Mouse (Mus musculus) lung, embryonic 15.5 days (tissue): ENCODE measurements around the gene Tnpo3. TPM values are rescaled to one million over a fixed set of nuclear protein-coding genes. Genes with fewer than 3 reads are reported as not detected.
A peak's percentile ranks its signal among the peaks of the same experiment; 100 is the strongest.

ENCODE experiments used
- ATAC-seq: fragments of 200-750 bp; cut with Nextera tagmentation; 2 replicates; pipeline ENCODE4 v1.8.0; 2017; ENCODE audit warnings: moderate number of reproducible peaks, borderline replicate concordance; ENCODE audit not compliant: low FRiP score, low TSS enrichment; ENCODE audit errors: extremely low read depth
- H3K27ac ChIP-seq: fragments of 300-500 bp; sonication (generic); 2 replicates; pipeline ENCODE4 v1.5.1; 2015; ENCODE audit warnings: moderate library complexity, mild to moderate bottlenecking, inconsistent platforms
- H3K27me3 ChIP-seq: fragments of 300-500 bp; sonication (generic); 2 replicates; pipeline ENCODE4 v1.6.1; 2015; ENCODE audit warnings: inconsistent platforms
- H3K36me3 ChIP-seq: fragments of 300-500 bp; sonication (generic); 2 replicates; pipeline ENCODE4 v1.6.1; 2015; ENCODE audit warnings: inconsistent platforms
- H3K4me1 ChIP-seq: fragments of 300-500 bp; sonication (generic); 2 replicates; pipeline ENCODE4 v1.6.1; 2015; ENCODE audit warnings: inconsistent platforms
- H3K4me2 ChIP-seq: fragments of 300-500 bp; sonication (generic); 2 replicates; pipeline ENCODE4 v1.6.1; 2015; ENCODE audit warnings: inconsistent platforms, mild to moderate bottlenecking, moderate library complexity
- H3K4me3 ChIP-seq: fragments of 300-500 bp; sonication (generic); 2 replicates; pipeline ENCODE4 v1.5.1; 2015; ENCODE audit warnings: mild to moderate bottlenecking, inconsistent platforms
- H3K9ac ChIP-seq: fragments of 300-500 bp; sonication (generic); 2 replicates; pipeline ENCODE4 v1.6.1; 2015; ENCODE audit warnings: inconsistent platforms
- H3K9me3 ChIP-seq: fragments of 300-500 bp; sonication (generic); 2 replicates; pipeline ENCODE4 v1.6.1; 2016; ENCODE audit warnings: inconsistent platforms
- WGBS: fragments of 180-500 bp; shearing (Covaris S2); methylation state at CpG from one replicate; pipeline ENCODE4 v1.1.7; 2015; 5-methylcytosine and 5-hydroxymethylcytosine counted together
- polyA plus RNA-seq: library from polyadenylated mRNA; unstranded; fragments of >200 nt; fragmentation: Nextera tagmentation; extraction: Ambion mirVana; gene quantifications from 2 replicates; pipeline ENCODE4 v1.2.1, GENCODE M21; 2015

The Tnpo3 gene
- polyA plus RNA-seq: 81.8 and 83.2 TPM in 2 replicates

DNA sequence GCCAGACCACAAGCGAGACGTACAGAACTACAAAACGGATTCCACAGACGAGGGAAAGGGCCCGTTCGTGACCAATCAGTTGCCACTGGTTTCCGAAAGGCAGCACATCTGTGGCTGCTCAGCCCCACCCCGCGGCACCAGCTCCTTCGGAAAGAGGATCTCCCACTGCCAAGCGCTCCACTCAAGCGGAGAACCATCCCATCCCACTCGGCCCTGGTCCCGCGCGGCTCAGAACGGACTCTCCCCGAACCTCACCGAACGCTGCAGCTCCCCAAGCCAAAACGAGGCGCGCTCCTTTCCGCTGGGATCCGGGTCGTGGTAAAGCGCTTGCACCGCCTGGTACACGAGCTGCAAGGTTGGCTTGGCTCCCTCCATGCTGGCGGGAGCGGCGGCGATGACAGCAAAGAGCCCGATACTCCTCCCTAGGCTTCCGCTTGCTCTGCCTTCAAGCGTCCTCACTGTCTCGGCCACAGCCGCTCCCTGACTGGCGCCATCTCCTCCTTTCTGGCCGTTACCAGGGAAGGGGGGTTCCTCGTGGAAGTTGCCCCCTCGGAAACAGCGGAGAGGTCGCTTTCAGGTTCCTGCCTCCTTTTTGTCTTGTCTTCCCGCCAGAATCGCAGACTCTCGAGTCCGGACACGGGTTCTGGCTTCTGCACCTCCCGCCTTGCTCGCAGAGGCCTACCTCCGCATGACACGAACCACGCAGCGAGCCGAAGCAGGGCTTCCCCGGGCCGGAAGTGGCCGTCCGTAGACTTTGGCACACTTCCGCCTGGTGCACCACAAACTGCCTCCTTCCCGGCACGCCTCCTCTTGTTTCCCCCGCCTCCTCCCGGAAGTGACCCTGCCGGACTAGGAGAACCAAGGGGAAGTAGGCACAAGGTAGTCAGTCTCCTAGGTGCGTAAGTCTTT, at the start of gene Tnpo3:
Gene Tnpo3, minus strand, starts transcription at position 777 of the 909 bp plus-strand sequence.
- Histone ChIP-seq H3K9me3 (no peaks in the 10 kb centered on the region), H3K27ac (peak within 1 kb of the TSS; percentile 93), H3K4me3 (peak within 1 kb of the TSS; percentile 100), H3K36me3 (no peaks in the 10 kb centered on the region), H3K4me2 (peak within 1 kb of the TSS; percentile 76), H3K27me3 (no peaks in the 10 kb centered on the region), H3K9ac (peak within 1 kb of the TSS; percentile 99), H3K4me1 (peaks cover 10% of the 10 kb centered on the region)
- peak; percentile 97 for ATAC-seq
- WGBS: under 1% methylated on average over 67 of the region's 67 CpGs

DNA sequence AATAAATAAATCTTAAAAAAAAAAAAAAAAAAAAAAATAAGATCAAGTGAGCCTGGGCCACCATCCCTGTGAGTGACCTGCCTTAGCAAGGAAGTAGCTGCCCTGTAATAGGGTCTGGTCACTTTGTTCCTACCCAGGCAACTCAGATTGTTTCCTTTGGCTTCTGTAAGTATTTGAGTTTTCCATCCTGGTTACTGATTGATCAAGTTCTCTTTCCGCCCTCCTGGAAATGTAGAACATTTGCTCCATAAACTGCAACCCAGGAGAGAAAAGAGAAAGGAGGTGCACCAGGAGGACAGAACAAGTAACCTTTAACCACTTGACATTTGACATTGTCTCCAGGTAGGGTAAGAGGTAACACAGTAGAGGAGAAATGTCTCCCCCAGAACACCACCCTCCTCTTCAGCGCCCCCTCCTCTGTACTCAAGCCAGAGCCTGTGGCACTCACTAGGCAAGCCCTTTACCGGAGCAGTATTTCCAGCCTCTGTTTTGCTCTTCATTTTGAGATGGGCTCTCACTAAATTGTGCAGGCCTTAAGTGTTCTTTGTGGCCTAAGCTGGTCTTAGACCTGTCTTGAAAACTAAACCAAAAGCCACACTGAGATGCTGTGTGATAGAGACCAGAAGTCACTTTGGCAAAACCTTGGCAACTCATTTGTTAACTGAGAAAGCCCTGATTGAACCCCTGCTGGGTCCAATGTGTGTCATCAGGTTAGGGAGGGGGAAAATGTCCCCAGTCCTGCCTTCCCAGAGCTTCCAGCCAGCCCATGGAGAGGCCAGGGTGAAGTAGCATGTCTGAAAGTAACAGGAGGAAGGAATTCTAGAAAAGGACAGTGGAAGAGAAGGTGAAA, 49.2 kb upstream of the Tnpo3 start:
- no peak overlapping the region for H3K4me2 ChIP-seq
- H3K9me3 ChIP-seq: no peaks in the 10 kb centered on the region
- H3K4me1 ChIP-seq: no peaks in the 10 kb centered on the region
- H3K27ac ChIP-seq: no peak overlapping the region
- no peak for ATAC-seq
- peaks cover 4% of the 10 kb centered on the region; the same call in 1 of the 2 replicates for H3K27me3 ChIP-seq
- WGBS: 56% methylated on average over 3 of the region's 3 CpGs
- H3K4me3 ChIP-seq: no peak overlapping the region
- no peak overlapping the region for H3K9ac ChIP-seq
- no peaks in the 10 kb centered on the region for H3K36me3 ChIP-seq

DNA sequence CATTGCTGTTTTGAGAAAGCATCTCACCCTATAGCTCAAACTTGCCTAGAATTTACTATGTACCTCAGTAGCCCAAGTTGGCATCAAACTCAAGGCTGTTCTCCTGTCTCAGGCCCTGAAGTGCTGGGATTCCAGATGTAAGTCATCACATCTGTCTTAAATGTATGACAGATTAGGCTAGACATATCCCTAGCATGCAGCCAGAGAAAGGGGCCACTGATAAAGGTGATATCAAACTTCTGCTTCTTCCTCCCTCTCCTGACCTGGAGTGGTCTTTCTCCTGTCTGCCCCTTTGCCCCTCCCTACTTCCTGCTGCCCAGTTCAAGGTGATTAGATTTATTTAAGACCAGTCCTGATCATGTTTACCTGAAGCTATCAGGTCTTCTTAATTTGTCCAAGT, 43.6 kb upstream of the Tnpo3 start:
- Histone ChIP-seq H3K4me2 (no peak overlapping the region), H3K36me3 (no peaks in the 10 kb centered on the region), H3K4me3 (no peak overlapping the region), H3K27me3 (peaks cover 21% of the 10 kb centered on the region; the same call in 1 of the 2 replicates), H3K27ac (no peak overlapping the region), H3K9me3 (no peaks in the 10 kb centered on the region), H3K4me1 (no peaks in the 10 kb centered on the region), H3K9ac (no peak overlapping the region)
- no peak for ATAC-seq

DNA sequence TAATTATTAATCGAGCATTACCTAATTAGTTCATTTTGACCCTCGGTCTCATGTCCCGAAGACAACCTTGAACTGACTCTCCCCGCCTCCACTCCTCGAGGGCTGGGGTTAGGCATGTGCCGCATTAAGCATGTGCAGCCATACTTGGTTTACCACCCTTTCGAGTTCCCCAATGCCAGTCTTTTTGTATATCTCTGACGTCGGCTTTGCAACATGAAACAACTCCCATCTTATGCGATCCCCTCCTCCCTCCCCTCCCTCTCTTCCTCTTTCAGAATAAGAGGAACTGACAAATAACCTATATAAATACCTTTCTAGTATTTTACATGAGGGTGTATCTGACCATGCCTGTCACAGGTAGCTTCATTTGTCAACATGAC, 40.5 kb upstream of the Tnpo3 start:
- 63% methylated on average over 10 of the region's 10 CpGs for WGBS
- Histone ChIP-seq H3K9ac (no peak overlapping the region), H3K4me1 (no peaks in the 10 kb centered on the region), H3K36me3 (no peaks in the 10 kb centered on the region), H3K27ac (no peak overlapping the region), H3K4me3 (no peak overlapping the region), H3K9me3 (no peaks in the 10 kb centered on the region), H3K27me3 (peaks cover 21% of the 10 kb centered on the region; the same call in 1 of the 2 replicates), H3K4me2 (no peak overlapping the region)
- ATAC-seq: no peak

DNA sequence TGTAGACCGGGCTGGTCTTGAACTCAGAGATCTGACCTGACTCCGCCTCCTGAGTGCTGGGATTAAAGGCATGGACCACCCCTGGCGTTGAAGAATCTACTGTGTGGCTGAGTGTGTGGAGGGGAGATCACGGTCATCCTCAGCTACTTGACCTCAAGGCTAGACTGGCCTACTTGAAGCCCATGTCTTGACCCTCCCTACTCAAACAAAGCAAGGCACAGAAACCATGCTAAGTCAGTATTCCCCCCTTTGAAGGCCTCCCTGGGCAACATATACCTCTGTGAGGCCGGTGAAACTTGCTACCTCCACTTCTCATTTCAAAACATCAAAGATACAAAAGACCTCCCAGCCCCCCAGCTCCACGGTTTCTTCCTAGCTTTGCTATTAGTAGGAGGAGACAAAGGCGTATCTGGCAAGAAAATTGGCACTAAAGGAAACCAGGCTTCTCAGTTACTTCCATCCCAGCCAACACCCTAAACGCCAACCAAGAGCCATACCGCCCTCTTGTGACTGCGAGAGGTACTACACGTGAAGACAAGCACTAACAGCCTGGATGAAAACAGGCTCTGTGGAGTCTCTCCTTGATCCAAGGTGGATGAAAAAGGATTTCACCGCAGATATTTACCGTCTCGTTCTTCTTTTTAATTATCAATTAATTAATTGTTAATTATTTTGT, 39.9 kb upstream of the Tnpo3 start:
- no peak overlapping the region for H3K4me3 ChIP-seq
- peaks cover 21% of the 10 kb centered on the region; the same call in 1 of the 2 replicates for H3K27me3 ChIP-seq
- peak; percentile 39; the same call in 1 of the 2 replicates for ATAC-seq

DNA sequence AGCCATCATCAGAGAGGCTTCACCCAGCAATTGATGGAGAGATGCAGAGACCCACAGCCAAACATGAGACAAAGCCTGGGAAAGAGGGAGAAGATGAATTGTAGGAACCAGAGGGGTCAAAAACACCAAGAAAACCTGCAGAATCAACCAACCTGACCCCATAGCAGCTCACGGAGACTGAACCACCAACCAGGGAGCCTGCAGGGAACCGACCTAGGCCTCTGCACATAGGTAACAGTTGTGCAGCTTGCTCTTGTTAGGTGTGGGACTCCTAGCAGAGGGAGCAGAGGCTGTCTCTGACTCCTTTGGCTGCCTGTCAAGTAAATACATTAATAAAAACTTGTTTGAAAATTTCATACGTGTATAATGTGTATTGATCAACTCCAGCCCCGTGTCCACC, 32.1 kb upstream of the Tnpo3 start:
- 81% methylated on average over 4 of the region's 4 CpGs for WGBS
- H3K9me3 ChIP-seq: no peaks in the 10 kb centered on the region

More for the DNA sequence above, 39.9 kb upstream of the Tnpo3 start:
- H3K4me1 ChIP-seq: no peaks in the 10 kb centered on the region
- WGBS: 25% methylated on average over 14 of the region's 14 CpGs
- H3K9ac ChIP-seq: no peak overlapping the region
- no peaks in the 10 kb centered on the region for H3K36me3 ChIP-seq
- no peaks in the 10 kb centered on the region for H3K9me3 ChIP-seq
- no peak overlapping the region for H3K4me2 ChIP-seq
- no peak overlapping the region for H3K27ac ChIP-seq

DNA sequence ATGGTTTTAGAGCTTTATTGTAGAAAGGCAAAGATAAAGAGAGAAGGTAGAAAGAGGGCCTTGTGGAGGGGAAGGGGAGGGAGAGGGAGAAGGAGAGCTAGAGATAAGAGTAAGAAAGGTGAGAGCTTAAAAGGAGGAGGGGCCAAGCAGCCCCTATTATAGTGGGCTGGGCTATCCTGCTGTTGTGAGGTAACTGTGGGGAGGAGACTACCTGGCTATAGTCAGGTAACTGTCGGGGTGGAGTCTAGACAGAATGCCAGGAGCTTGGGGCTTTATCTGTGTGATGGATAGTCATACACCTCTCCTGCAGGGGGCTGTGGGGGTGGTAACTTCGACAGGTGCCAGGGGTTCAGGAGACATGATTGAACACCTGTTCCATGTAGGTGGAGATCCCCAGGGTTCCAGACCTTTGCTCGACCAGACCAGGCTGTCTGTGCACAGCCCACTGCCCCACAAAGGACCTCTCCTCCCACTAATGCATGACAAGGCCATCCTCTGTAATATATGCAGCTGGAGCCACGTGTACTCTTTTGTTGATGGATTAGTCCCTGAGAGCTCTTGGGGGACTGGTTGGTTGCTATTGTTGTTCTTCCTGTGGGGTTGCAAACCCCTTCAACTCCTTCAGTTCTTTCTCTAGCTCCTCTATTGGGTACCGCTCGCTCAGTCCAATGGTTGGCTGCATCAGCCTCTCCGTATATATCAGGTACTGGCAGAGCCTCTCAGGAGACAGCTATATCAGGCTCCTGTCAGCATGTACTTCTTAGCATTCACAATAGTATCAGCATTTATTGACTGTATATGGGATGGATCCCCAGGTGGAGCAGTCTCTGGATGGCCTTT, 30.1 kb upstream of the Tnpo3 start:
- Histone ChIP-seq H3K27me3 (peaks cover 4% of the 10 kb centered on the region; the same call in 1 of the 2 replicates), H3K4me1 (no peaks in the 10 kb centered on the region), H3K9ac (no peak overlapping the region), H3K9me3 (no peaks in the 10 kb centered on the region), H3K36me3 (no peaks in the 10 kb centered on the region), H3K27ac (no peak overlapping the region), H3K4me2 (no peak overlapping the region), H3K4me3 (no peak overlapping the region)
- ATAC-seq: no peak
- 38% methylated on average over 7 of the region's 7 CpGs for WGBS

More for the DNA sequence above, 32.1 kb upstream of the Tnpo3 start:
- Histone ChIP-seq H3K27me3 (peaks cover 4% of the 10 kb centered on the region; the same call in 1 of the 2 replicates), H3K27ac (no peak overlapping the region), H3K4me2 (no peak overlapping the region), H3K4me1 (no peaks in the 10 kb centered on the region), H3K4me3 (no peak overlapping the region), H3K36me3 (no peaks in the 10 kb centered on the region), H3K9ac (no peak overlapping the region)
- no peak for ATAC-seq

DNA sequence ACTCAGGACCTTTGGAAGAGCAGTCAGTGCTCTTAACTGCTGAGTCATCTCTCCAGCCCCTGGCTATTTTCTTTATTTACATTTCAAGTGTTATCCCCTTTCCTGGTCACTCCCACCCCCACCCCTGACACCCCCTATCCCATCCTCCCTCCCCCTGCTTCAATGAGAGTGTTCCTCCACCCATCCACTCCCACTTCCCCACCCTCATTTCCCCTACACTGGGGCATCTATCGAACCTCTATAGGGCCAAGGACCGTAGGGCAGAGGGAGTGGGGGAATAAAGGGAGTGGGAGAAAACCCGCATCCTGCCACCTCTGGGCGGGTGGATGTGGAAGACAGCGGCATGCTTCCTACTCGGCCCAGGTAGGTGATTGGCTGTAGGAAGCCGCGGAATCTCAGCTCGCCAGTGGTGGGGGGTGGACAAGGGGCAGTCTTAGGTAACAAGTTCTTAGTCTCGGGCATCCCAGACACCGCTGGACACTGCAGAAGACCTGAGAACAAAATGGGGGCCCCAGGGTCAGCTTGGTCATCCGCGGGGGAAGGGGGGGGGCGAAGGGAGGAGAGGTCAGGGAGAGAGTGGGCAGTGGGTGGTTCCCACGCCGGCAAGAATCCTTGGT, 29.3 kb upstream of the Tnpo3 start:
- Histone ChIP-seq H3K4me2 (no peak overlapping the region), H3K9me3 (no peaks in the 10 kb centered on the region), H3K36me3 (no peaks in the 10 kb centered on the region), H3K4me1 (no peaks in the 10 kb centered on the region), H3K27ac (no peak overlapping the region), H3K4me3 (no peak overlapping the region), H3K9ac (no peak overlapping the region), H3K27me3 (peaks cover 4% of the 10 kb centered on the region; the same call in 1 of the 2 replicates)
- no peak; the same call in 1 of the 2 replicates for ATAC-seq
- WGBS: 5% methylated on average over 16 of the region's 16 CpGs

DNA sequence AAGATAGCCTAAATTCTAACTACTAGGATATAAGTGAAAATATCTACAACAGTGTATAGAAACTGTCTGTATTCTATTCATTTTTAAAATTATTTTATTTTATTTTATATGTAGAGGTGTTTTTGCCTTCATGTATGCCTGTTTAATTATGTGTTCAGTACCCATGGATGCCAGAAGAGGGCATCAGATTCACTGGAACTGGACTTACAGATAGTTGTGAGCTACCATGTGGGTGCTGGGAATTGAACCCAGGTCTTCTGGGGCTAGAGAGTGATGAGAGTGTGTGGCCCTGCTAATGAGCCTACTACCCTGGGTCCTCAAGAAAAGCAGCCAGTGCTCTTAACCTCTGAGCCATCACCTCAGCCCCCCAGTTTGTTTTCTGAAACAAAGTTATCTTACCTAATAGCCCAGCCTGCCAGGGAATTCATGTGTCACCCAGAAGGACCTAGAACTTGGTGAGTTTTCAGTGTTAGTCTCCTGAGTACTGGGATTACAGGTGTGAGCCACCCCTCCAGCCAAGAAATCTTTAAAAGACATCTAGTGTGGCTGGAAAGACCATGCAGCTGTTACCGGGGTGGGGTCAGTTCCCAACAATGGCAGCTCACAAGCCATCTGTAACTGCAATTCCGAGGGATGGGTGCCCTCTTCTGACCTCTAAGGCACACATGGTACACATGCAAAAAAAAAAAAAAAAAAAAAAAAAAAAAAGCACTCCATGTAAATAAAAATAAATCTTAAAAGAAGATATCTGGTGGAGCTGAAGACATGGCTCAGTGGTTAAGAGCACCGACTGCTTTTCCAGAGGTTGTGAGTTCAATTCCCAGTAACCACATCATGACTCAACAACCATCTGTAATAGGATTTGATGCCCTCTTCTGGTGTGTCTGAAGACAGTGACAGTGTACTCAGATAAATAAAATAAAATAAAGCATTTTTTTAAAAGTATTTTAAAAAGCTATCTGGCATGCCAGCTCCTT, 28.0 kb upstream of the Tnpo3 start:
- Histone ChIP-seq H3K9ac (no peak overlapping the region), H3K4me1 (no peaks in the 10 kb centered on the region), H3K36me3 (no peaks in the 10 kb centered on the region), H3K27me3 (peaks cover 4% of the 10 kb centered on the region; the same call in 1 of the 2 replicates), H3K9me3 (no peaks in the 10 kb centered on the region), H3K4me3 (no peak overlapping the region), H3K4me2 (no peak overlapping the region), H3K27ac (no peak overlapping the region)
- 80% methylated on average over 3 of the region's 3 CpGs for WGBS
- no peak for ATAC-seq
